Mouse (Mus musculus) T-cell, adult 66 days (primary cell): ENCODE results near the gene Pou4f1. TPM values are rescaled to one million over a fixed set of nuclear protein-coding genes. Genes with fewer than 3 reads are reported as not detected.

Source experiments
- total RNA-seq, 2 experiments: library from RNA; stranded (reverse); gene quantifications; 3 replicates in 1 of 2; 4 replicates in 1 of 2; pipeline ENCODE4 v1.2.4; 2023

Gene Pou4f1
- under 1 TPM in 1 of 2 experiments, not detected in 1; 0.64 TPM for total RNA-seq

GRCm38 (mm10) chr14:104467966-104468622, at the start of gene Pou4f1:
TSS of gene Pou4f1 (minus strand) at chr14:104467999.

Other genes with a start within 250 kb of the Pou4f1 start
- 10 to 100 TPM; 18.0 to 18.7 TPM for gene Rnf219, start 54.6 kb upstream of the Pou4f1 start, total RNA-seq